Mouse (Mus musculus): ENCODE results near the gene Prr7.

DNA sequence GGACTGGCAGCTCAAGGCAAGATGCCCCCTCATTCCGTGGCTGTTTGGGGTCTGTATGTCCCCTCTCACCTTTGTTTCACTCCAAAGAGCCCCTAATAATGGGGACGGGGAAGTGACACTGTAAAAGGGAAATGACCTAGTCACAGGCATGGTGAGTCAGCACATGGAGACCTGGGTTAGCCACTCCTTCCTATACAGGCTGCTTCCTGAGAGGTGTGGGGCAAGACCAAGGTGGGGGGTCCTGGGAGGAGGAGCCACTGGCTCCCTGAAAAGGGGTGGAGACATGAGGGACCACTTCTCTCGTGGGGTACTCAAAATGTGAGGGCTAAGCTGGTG is 46.2 kb downstream of the Prr7 start:
- TF ChIP-seq MAX (IDR thresholded peaks at IDR 0.05) = no peak
- no peak for TF ChIP-seq CTCF (IDR thresholded peaks at IDR 0.05; ENCODE audit: control insufficient read depth, insufficient read depth, insufficient read length)
- no peak for TF ChIP-seq FOSL1 (IDR thresholded peaks at IDR 0.05; ENCODE audit: insufficient read depth, low read length, poor library complexity, severe bottlenecking)
- TF ChIP-seq CEBPB (IDR thresholded peaks at IDR 0.05; ENCODE audit: low read depth) = no peak
- no peak for TF ChIP-seq USF1 (IDR thresholded peaks at IDR 0.05; ENCODE audit: low read depth)
